Mouse (Mus musculus): ENCODE measurements at regions not wholly inside any gene's neighbourhood (a gene's known extent, or its start where the extent isn't known, plus 50 kb on each side); places are given as distances from the start of the nearest gene placed in this dataset.

GRCm38 (mm10) chr9:92865822-92866221 lies 323.8 kb downstream of the Plod2 start:
- no peak for DNase-seq

GRCm38 (mm10) chr9:92878589-92878988 lies 336.6 kb downstream of the Plod2 start:
- DNase-seq, result peak; percentile 48

- no peak for DNase-seq
These were observed 337.8 kb downstream of the Plod2 start for GRCm38 (mm10) chr9:92879812-92880211.

- DNase-seq, result no peak
These were observed 340.3 kb downstream of the Plod2 start for GRCm38 (mm10) chr9:92882251-92882832.

GRCm38 (mm10) chr9:92890063-92890462 lies 348.0 kb downstream of the Plod2 start:
- no peak for DNase-seq

- no peak for DNase-seq
These were observed 357.7 kb downstream of the Plod2 start for GRCm38 (mm10) chr9:92899733-92900132.

GRCm38 (mm10) chr9:92907102-92907501 lies 365.1 kb downstream of the Plod2 start:
- no peak for DNase-seq

GRCm38 (mm10) chr9:92919396-92919795 lies 377.4 kb downstream of the Plod2 start:
- DNase-seq, result no peak

GRCm38 (mm10) chr9:92930231-92930966 lies 388.4 kb downstream of the Plod2 start:
- no peak for DNase-seq

GRCm38 (mm10) chr9:92937802-92938201 lies 395.8 kb downstream of the Plod2 start:
- no peak for DNase-seq

- no peak for DNase-seq
These were observed 408.1 kb downstream of the Plod2 start for GRCm38 (mm10) chr9:92950092-92950491.

GRCm38 (mm10) chr9:92963275-92963674 lies 421.3 kb downstream of the Plod2 start:
- DNase-seq, result no peak

- no peak for DNase-seq
These were observed 449.7 kb downstream of the Plod2 start for GRCm38 (mm10) chr9:92991759-92992158.

GRCm38 (mm10) chr9:92996156-92996555 lies 454.1 kb downstream of the Plod2 start:
- DNase-seq, result no peak

GRCm38 (mm10) chr9:93005182-93005953 lies 463.3 kb downstream of the Plod2 start:
- DNase-seq, result no peak

- DNase-seq, result no peak
These were observed 466.7 kb downstream of the Plod2 start for GRCm38 (mm10) chr9:93008511-93009302.

GRCm38 (mm10) chr9:93044298-93044912 lies 502.4 kb downstream of the Plod2 start:
- no peak for DNase-seq

GRCm38 (mm10) chr9:93072140-93072539 lies 530.1 kb downstream of the Plod2 start:
- DNase-seq, result no peak

GRCm38 (mm10) chr9:93083114-93083513 lies 541.1 kb downstream of the Plod2 start:
- DNase-seq, result no peak

- DNase-seq, result no peak
These were observed 556.1 kb downstream of the Plod2 start for GRCm38 (mm10) chr9:93098008-93098581.

GRCm38 (mm10) chr9:93130561-93130960 lies 588.5 kb downstream of the Plod2 start:
- DNase-seq, result no peak

- DNase-seq, result no peak
These were observed 589.7 kb downstream of the Plod2 start for GRCm38 (mm10) chr9:93131620-93132200.
